Mouse (Mus musculus): ENCODE measurements around the gene Numbl. TPM values are rescaled to one million over a fixed set of nuclear protein-coding genes. Genes with fewer than 3 reads are reported as not detected.
A peak's percentile ranks its signal among the peaks of the same experiment; 100 is the strongest.

Numbl gene
- total and polyA plus RNA-seq, 3 experiments: 0.81 to 2.9 (median 2.3) TPM

- no peak for DNase-seq (ENCODE audit: extremely low read depth)
- dilution Hi-C loops (cut with MboI; ENCODE audit: extremely low pct_ligation_motif_present, extremely low pct_unique_long_range_greater_than_20kb, low sequenced_read_pairs) (no loop called here), in situ Hi-C loops (cut with MboI; ENCODE audit: low pct_ligation_motif_present, low pct_unique_long_range_greater_than_20kb, low sequenced_read_pairs) (no loop called here)
- Histone ChIP-seq H3K36me3 (replicated peaks in 1 of 2; ENCODE audit: control insufficient read depth in 1 of 2, insufficient read depth in 1 of 2, low read length in 1 of 2) (peaks cover 5 to 21% of the 10 kb centered on the region in 2 experiments), H3K4me1 (ENCODE audit: control insufficient read depth in 1 of 2, insufficient read depth in 2 of 2) (0 out of 4 replicates have a peak, but pooled peaks cover 0 to 2% of the 10 kb centered on the region in 2 experiments), H3K9me3 (replicated peaks; ENCODE audit: low read length) (no peaks in the 10 kb centered on the region), H3K27me3 (replicated peaks) (no peaks in the 10 kb centered on the region), H3K27ac (ENCODE audit: insufficient read depth, low read depth) (no peak overlapping the region), H3K79me2 (replicated peaks; ENCODE audit: control insufficient read depth, extremely low read depth, insufficient read depth, poor library complexity, severe bottlenecking) (no peaks in the 10 kb centered on the region), H3K4me2 (ENCODE audit: insufficient read depth, low read depth, poor library complexity, severe bottlenecking) (no peak overlapping the region), H3K4me3 (replicated peaks in 1 of 3; ENCODE audit: low read depth in 2 of 3, low read length in 2 of 3, poor library complexity in 1 of 3) (no peak overlapping the region), H3K9ac (ENCODE audit: insufficient read depth, low read depth) (no peak overlapping the region)
- TF ChIP-seq MEF2A (IDR thresholded peaks at IDR 0.05; ENCODE audit: borderline replicate concordance, low read depth, low read length) (no peak), IRF4 (IDR thresholded peaks at IDR 0.05; ENCODE audit: low read depth, low read length) (no peak), UBTF (IDR thresholded peaks at IDR 0.05; ENCODE audit: low read depth, low read length) (no peak), ETS1 (conservative IDR thresholded peaks at IDR 0.05; ENCODE audit: low read depth, low read length) (no peak), CHD2 (IDR thresholded peaks at IDR 0.05; ENCODE audit: low read length) (no peak)
These were observed 24.0 kb downstream of the Numbl start for GRCm38 (mm10) chr7:27282225-27282624.

GRCm38 (mm10) chr7:27284865-27285697 is 26.8 kb downstream of the Numbl start:
- dilution Hi-C loops (cut with MboI; ENCODE audit: extremely low pct_ligation_motif_present, extremely low pct_unique_long_range_greater_than_20kb, low sequenced_read_pairs) (no loop called here), in situ Hi-C loops (cut with MboI; ENCODE audit: low pct_ligation_motif_present, low pct_unique_long_range_greater_than_20kb, low sequenced_read_pairs) (loop anchor here (5.0 kb wide), 1 partner anchor 128 kb away; no protein-coding TSS in a partner anchor)
- no peak overlapping the region for H3K4me2 ChIP-seq (ENCODE audit: insufficient read depth, low read depth, poor library complexity, severe bottlenecking)

More at GRCm38 (mm10) chr7:27284865-27285697, 26.8 kb downstream of the Numbl start:
- Histone ChIP-seq H3K36me3 (replicated peaks in 1 of 2; ENCODE audit: control insufficient read depth in 1 of 2, insufficient read depth in 1 of 2, low read length in 1 of 2) (peaks cover 0 to 9% of the 10 kb centered on the region in 2 experiments), H3K27me3 (replicated peaks) (peaks cover 14% of the 10 kb centered on the region), H3K27ac (ENCODE audit: insufficient read depth, low read depth) (no peak overlapping the region), H3K79me2 (replicated peaks; ENCODE audit: control insufficient read depth, extremely low read depth, insufficient read depth, poor library complexity, severe bottlenecking) (no peaks in the 10 kb centered on the region), H3K4me3 (replicated peaks in 1 of 3; ENCODE audit: low read depth in 2 of 3, low read length in 2 of 3, poor library complexity in 1 of 3) (no peak overlapping the region), H3K9me3 (replicated peaks; ENCODE audit: low read length) (peaks cover 8% of the 10 kb centered on the region), H3K4me1 (ENCODE audit: control insufficient read depth in 1 of 2, insufficient read depth in 2 of 2) (0 out of 4 replicates have a peak, but pooled peaks cover 0 to 2% of the 10 kb centered on the region in 2 experiments), H3K9ac (ENCODE audit: insufficient read depth, low read depth) (no peak overlapping the region)
- DNase-seq (ENCODE audit: extremely low read depth): no peak
- TF ChIP-seq RAD21 (IDR thresholded peaks at IDR 0.05; ENCODE audit: low read depth, low read length) (no peak), KAT2A (IDR thresholded peaks at IDR 0.05; ENCODE audit: insufficient replicate concordance, low read length) (no peak), CHD2 (IDR thresholded peaks at IDR 0.05; ENCODE audit: low read length) (no peak), MAZ (IDR thresholded peaks at IDR 0.05; ENCODE audit: low read depth, low read length) (no peak), MAFK (IDR thresholded peaks at IDR 0.05; ENCODE audit: insufficient replicate concordance, low read length) (no peak), SIN3A (IDR thresholded peaks at IDR 0.05; ENCODE audit: low read length) (no peak), PAX5 (IDR thresholded peaks at IDR 0.05; ENCODE audit: low read length) (no peak), ZKSCAN1 (IDR thresholded peaks at IDR 0.05; ENCODE audit: borderline replicate concordance, low read depth, low read length) (peak; percentile 93), ZMIZ1 (IDR thresholded peaks at IDR 0.05; ENCODE audit: low read depth, low read length) (no peak), JUND (conservative IDR thresholded peaks at IDR 0.05; ENCODE audit: low read depth, low read length) (no peak), ELF1 (IDR thresholded peaks at IDR 0.05; ENCODE audit: low read depth, low read length) (no peak), IRF4 (IDR thresholded peaks at IDR 0.05; ENCODE audit: low read depth, low read length) (no peak), USF2 (conservative IDR thresholded peaks at IDR 0.05; ENCODE audit: low read depth, low read length) (no peak), JUN (IDR thresholded peaks at IDR 0.05; ENCODE audit: insufficient read depth, low read depth, low read length) (no peak), CTCF (conservative IDR thresholded peaks at IDR 0.05 in 1 of 2, IDR thresholded peaks at IDR 0.05 in 1 of 2; ENCODE audit: low read depth in 2 of 2, low read length in 2 of 2) (peak in 1 of 2 experiments; percentile 11; a peak in 2 of 4 replicates), MEF2A (IDR thresholded peaks at IDR 0.05; ENCODE audit: borderline replicate concordance, low read depth, low read length) (no peak), POLR2AphosphoS2 (IDR thresholded peaks at IDR 0.05; ENCODE audit: low read depth, low read length) (no peak)
